20 mouse cellular contexts compared by ENCODE assay signal in the genomic region with DNA sequence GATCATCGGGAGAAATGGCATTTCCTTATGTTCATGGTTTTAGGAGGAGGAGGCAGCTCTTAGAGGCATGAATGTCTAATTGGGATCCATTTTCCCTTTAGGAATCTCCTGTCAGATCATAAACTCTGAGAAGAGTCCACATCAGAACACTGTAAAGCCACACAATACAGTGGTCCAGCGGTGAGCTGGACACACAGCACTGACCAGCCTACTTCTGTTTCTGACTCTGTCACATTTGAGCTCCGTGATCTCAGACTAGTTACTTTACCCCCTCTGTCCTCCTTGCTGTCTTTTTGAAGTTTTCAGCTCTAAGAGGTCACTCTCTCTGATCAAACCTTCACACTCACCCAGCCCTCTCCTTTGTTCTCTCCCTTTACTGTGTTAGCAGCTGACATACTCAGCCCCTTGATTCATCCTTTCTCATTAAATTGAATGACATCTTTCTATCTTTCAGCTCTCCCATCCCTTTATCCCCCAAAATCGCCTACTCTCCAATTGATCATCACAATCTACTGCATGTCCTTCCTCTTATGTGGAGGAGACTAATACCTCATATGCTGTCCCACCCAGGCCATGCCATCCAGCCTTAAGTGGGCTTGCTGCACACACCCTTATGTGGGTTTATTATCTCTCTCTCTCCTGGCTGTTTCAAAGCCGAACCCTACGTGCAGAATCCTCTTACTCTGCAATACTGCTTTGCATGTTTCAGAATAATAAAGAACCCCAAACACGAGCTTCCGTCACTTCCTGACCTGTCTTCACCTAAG. TPM values are rescaled to one million over a fixed set of nuclear protein-coding genes. Genes with fewer than 3 reads are reported as not detected.
DNase-seq lines count a peak whose midpoint lies in the region; ATAC-seq and TF ChIP-seq lines count a peak whose summit lies in the region.
"Had no signal": no experiment of that assay in that cellular context is flagged by ENCODE, and none has a peak within 500 bp of the region (broad histone marks: within the 10 kb centered on the region; RNA-seq: fewer than 3 reads in every experiment).

No protein-coding gene starts in this region.

- peak; percentile 41 for DNase-seq in heart, adult 11 months
- no peak for DNase-seq in heart, postnatal 10 days
- DNase-seq in MEL (ENCODE audit: low read depth, low spot score): peak; percentile 10
- DNase-seq in ZHBTc4 (ENCODE audit: low read depth, low spot score): peak; percentile 27
- no peak for DNase-seq in midbrain, postnatal 0 days (ENCODE audit: low spot score)
- DNase-seq in gastrocnemius, postnatal 14 days: no peak
- DNase-seq: adrenal gland, postnatal 10 days; cerebellum, adult 18-20 months; cerebellum, adult 9-11 months; cerebellum, postnatal 36 days; forebrain, postnatal 0 days; gastrocnemius, postnatal 25 days; heart, postnatal 4 days had no signal

- no peak for TF ChIP-seq CTCF in MEL (IDR thresholded peaks at IDR 0.05 in 2 of 3, conservative IDR thresholded peaks at IDR 0.05 in 1 of 3; ENCODE audit: control insufficient read depth in 1 of 3, insufficient read depth in 1 of 3, low read depth in 2 of 3, low read length in 3 of 3, poor library complexity in 1 of 3, severe bottlenecking in 1 of 3)
- no peak for TF ChIP-seq CTCF in midbrain, postnatal 0 days (IDR thresholded peaks at IDR 0.05)

- no peak for TF ChIP-seq RAD21 in MEL (IDR thresholded peaks at IDR 0.05; ENCODE audit: low read depth, low read length)

- H3K4me2 ChIP-seq in midbrain, postnatal 0 days (ENCODE audit: low read depth, low read length, poor library complexity, severe bottlenecking): no peak overlapping the region
- H3K4me2 ChIP-seq: heart, embryonic 13.5 days; hindbrain, embryonic 12.5 days had no signal

- peak; percentile 54; the same call in 1 of the 2 replicates for ATAC-seq in midbrain, postnatal 0 days (ENCODE audit: low FRiP score)
- ATAC-seq: forebrain, postnatal 0 days; hindbrain, embryonic 16.5 days; inflammation-experienced regulatory T-cells, adult 6 months had no signal

- no peaks in the 10 kb centered on the region for H3K79me2 ChIP-seq in MEL (ENCODE audit: control insufficient read depth, insufficient read depth, low read length, poor library complexity)

- no peaks in the 10 kb centered on the region for H3K27me3 ChIP-seq in MEL (ENCODE audit: control insufficient read depth in 1 of 2, insufficient read depth in 2 of 2, low read length in 2 of 2)
- H3K27me3 ChIP-seq in midbrain, postnatal 0 days (ENCODE audit: insufficient read depth, low read length): no peaks in the 10 kb centered on the region
- H3K27me3 ChIP-seq: CH12.LX; heart, embryonic 13.5 days; hindbrain, embryonic 12.5 days had no signal

- H3K27ac ChIP-seq in MEL (ENCODE audit: control insufficient read depth, low read depth, low read length): no peak overlapping the region
- no peak overlapping the region for H3K27ac ChIP-seq in midbrain, postnatal 0 days (ENCODE audit: low read depth, low read length)
- H3K27ac ChIP-seq: embryonic facial prominence, embryonic 10.5 days; heart, embryonic 13.5 days; hindbrain, embryonic 12.5 days had no signal

- no peak overlapping the region for H3K9ac ChIP-seq in MEL (ENCODE audit: control insufficient read depth, low read depth, low read length, poor library complexity, severe bottlenecking)
- no peak overlapping the region for H3K9ac ChIP-seq in midbrain, postnatal 0 days (replicated peaks; ENCODE audit: low read length, poor library complexity, severe bottlenecking)
- H3K9ac ChIP-seq: forebrain, postnatal 0 days; heart, embryonic 13.5 days; hindbrain, embryonic 12.5 days had no signal

- no peak for TF ChIP-seq POLR2A in MEL (IDR thresholded peaks at IDR 0.05; ENCODE audit: control insufficient read depth in 1 of 2, insufficient read depth in 1 of 2, low read depth in 1 of 2, low read length in 2 of 2, poor library complexity in 1 of 2)

- 68% methylated on average over 8 of the region's 8 CpGs for WGBS in midbrain, postnatal 0 days

- intact Hi-C loops in heart, postnatal 10 days (cut with DNase I): loop anchor here (5.0 kb wide), 1 partner anchor 180 kb away; no protein-coding TSS in a partner anchor
- intact Hi-C loops in gastrocnemius, postnatal 14 days (cut with DNase I; ENCODE audit: low total_unique reads): loop anchor here (10.0 kb wide), 1 partner anchor 178 kb away; no protein-coding TSS in a partner anchor

- H3K4me3 ChIP-seq in MEL (ENCODE audit: control insufficient read depth in 1 of 2, insufficient read depth in 1 of 2, low read depth in 2 of 2, low read length in 2 of 2): no peak overlapping the region
- H3K4me3 ChIP-seq in midbrain, postnatal 0 days (ENCODE audit: low read depth, low read length): no peak overlapping the region
- H3K4me3 ChIP-seq: embryonic facial prominence, embryonic 10.5 days; heart, embryonic 13.5 days; hindbrain, embryonic 12.5 days had no signal

- no peaks in the 10 kb centered on the region for H3K9me3 ChIP-seq in MEL (replicated peaks; ENCODE audit: insufficient read depth, low read length)
- H3K9me3 ChIP-seq in midbrain, postnatal 0 days (ENCODE audit: low read length): no peaks in the 10 kb centered on the region
- H3K9me3 ChIP-seq: embryonic facial prominence, embryonic 10.5 days; hindbrain, embryonic 12.5 days had no signal

- no peaks in the 10 kb centered on the region for H3K36me3 ChIP-seq in MEL (ENCODE audit: control insufficient read depth in 1 of 2, insufficient read depth in 2 of 2, low read length in 2 of 2)
- no peaks in the 10 kb centered on the region for H3K36me3 ChIP-seq in midbrain, postnatal 0 days (ENCODE audit: insufficient read depth, low read length)
- H3K36me3 ChIP-seq: embryonic facial prominence, embryonic 10.5 days; heart, embryonic 13.5 days; hindbrain, embryonic 12.5 days had no signal

- no peaks in the 10 kb centered on the region for H3K4me1 ChIP-seq in MEL (ENCODE audit: control insufficient read depth in 1 of 2, insufficient read depth in 2 of 2, low read length in 2 of 2)
- H3K4me1 ChIP-seq in midbrain, postnatal 0 days (ENCODE audit: insufficient read depth, low read length): no peaks in the 10 kb centered on the region
- H3K4me1 ChIP-seq: embryonic facial prominence, embryonic 10.5 days; heart, embryonic 13.5 days; hindbrain, embryonic 12.5 days had no signal

- no peak for TF ChIP-seq EP300 in MEL (IDR thresholded peaks at IDR 0.05; ENCODE audit: low read depth in 1 of 2, low read length in 2 of 2)

TF ChIP-seq in MEL, 35 proteins besides CTCF, POLR2A, EP300 and RAD21:
- no peak for TF ChIP-seq MXI1 (IDR thresholded peaks at IDR 0.05; ENCODE audit: low read depth, low read length)
- TF ChIP-seq MAZ (IDR thresholded peaks at IDR 0.05; ENCODE audit: low read depth, low read length): no peak
- TF ChIP-seq KAT2A (conservative IDR thresholded peaks at IDR 0.05; ENCODE audit: low read depth, low read length): no peak
- TF ChIP-seq UBTF (IDR thresholded peaks at IDR 0.05; ENCODE audit: borderline replicate concordance, insufficient read depth, low read depth, low read length): no peak
- TF ChIP-seq USF1 (IDR thresholded peaks at IDR 0.05; ENCODE audit: low read depth, low read length): no peak
- no peak for TF ChIP-seq POLR2AphosphoS5 (IDR thresholded peaks at IDR 0.05; ENCODE audit: borderline replicate concordance, low read depth, low read length)
- TF ChIP-seq JUND (IDR thresholded peaks at IDR 0.05; ENCODE audit: low read depth, low read length): no peak
TF ChIP-seq in MEL: peak in this region for 0.

RNA-seq across cellular contexts. Expression of a gene that starts 51.7 kb away (rescaled TPM):
- 10 to 100 TPM; 12.8 to 16.5 TPM for total RNA-seq in heart, postnatal 10 days (2021)
- 0.20 and 0.31 TPM in 2 replicates for total RNA-seq in MEL (2012; rRNA removed)
- under 1 TPM in 1 of 2 experiments, not detected in 1; 0.31 TPM for polyA plus RNA-seq in MEL (2012; ENCODE audit: insufficient read depth in 1 of 2, insufficient read length in 2 of 2, low read depth in 1 of 2, low replicate concordance in 2 of 2, missing spikeins in 1 of 2)
- 13.7 and 31.6 TPM in 2 replicates for total RNA-seq in midbrain, postnatal 0 days (2014; rRNA removed)
- polyA plus RNA-seq in midbrain, postnatal 0 days (2015; fragmentation: Nextera tagmentation; extraction: Ambion mirVana): 17.7 and 18.6 TPM in 2 replicates
- total RNA-seq in gastrocnemius, postnatal 14 days (2021): 1 to 10 TPM; 1.5 to 2.3 TPM
- total RNA-seq: CH12.LX; granulocyte monocyte progenitor cell, adult 5-6 weeks had no signal

Comparison
In these comparisons a context has a peak if more than half of its experiments do, and no peak if none do; other contexts are left out.
1. DNase-seq: peak in heart, adult 11 months (single experiment), MEL (single experiment) and ZHBTc4 (single experiment); none in heart, postnatal 10 days (0 of 2), midbrain, postnatal 0 days (single experiment) and gastrocnemius, postnatal 14 days (single experiment).